Mouse (Mus musculus) ES-Bruce4 (cell line): ENCODE data around the gene Caskin2. TPM values are rescaled to one million over a fixed set of nuclear protein-coding genes. Genes with fewer than 3 reads are reported as not detected.

Source experiments
- H3K27ac ChIP-seq: 2 replicates; pipeline ENCODE4 v1.5.1; 2012; ENCODE audit warnings: low read length, inconsistent platforms; ENCODE audit not compliant: insufficient read depth
- H3K27me3 ChIP-seq: 2 replicates; pipeline ENCODE4 v1.6.1; 2012; ENCODE audit warnings: mild to moderate bottlenecking, low read length, inconsistent platforms; ENCODE audit not compliant: control insufficient read depth, poor library complexity, insufficient read depth, severe bottlenecking
- H3K36me3 ChIP-seq: 2 replicates; pipeline ENCODE4 v1.6.1; 2012; ENCODE audit warnings: inconsistent platforms, mild to moderate bottlenecking, low read length, moderate library complexity; ENCODE audit not compliant: control insufficient read depth, poor library complexity, insufficient read depth, severe bottlenecking
- H3K4me1 ChIP-seq: one replicate; pipeline ENCODE4 v1.8.1; 2011; ENCODE audit warnings: low read length; ENCODE audit not compliant: control insufficient read depth, insufficient read depth
- H3K4me3 ChIP-seq: 2 replicates; pipeline ENCODE4 v1.5.1; 2011; ENCODE audit warnings: low read depth, mild to moderate bottlenecking, low read length
- H3K9ac ChIP-seq: 2 replicates; pipeline ENCODE4 v1.6.1; 2012; ENCODE audit warnings: low read depth, mild to moderate bottlenecking, inconsistent platforms; ENCODE audit not compliant: poor library complexity, severe bottlenecking
- H3K9me3 ChIP-seq: replicated peaks from 2 replicates; pipeline ENCODE4 v1.6.1; 2012; ENCODE audit warnings: mild to moderate bottlenecking, low read length, inconsistent platforms; ENCODE audit not compliant: control insufficient read depth, poor library complexity, insufficient read depth, severe bottlenecking
- CTCF ChIP-seq: IDR thresholded peaks from one replicate; pipeline ENCODE4 v1.8.1; 2011; ENCODE audit warnings: low read depth, low read length
- EP300 ChIP-seq: IDR thresholded peaks from 2 replicates; pipeline ENCODE4 v1.6.1; 2011; ENCODE audit warnings: low read depth, low read length; ENCODE audit not compliant: insufficient read depth
- POLR2A ChIP-seq: IDR thresholded peaks from one replicate; pipeline ENCODE4 v1.8.1; 2011; ENCODE audit warnings: low read length; ENCODE audit not compliant: insufficient read depth
- polyA plus RNA-seq: library from polyadenylated mRNA; stranded (reverse); fragments of >200 nt; gene quantifications from 2 replicates; pipeline ENCODE4 v1.2.4, GENCODE M21; 2011; ENCODE audit warnings: low read depth; ENCODE audit not compliant: missing spikeins, insufficient read depth, insufficient read length

Gene Caskin2
- polyA plus RNA-seq, 1 experiment, result 12.1 TPM

GRCm38 (mm10) chr11:115832523-115832922 lies 19.1 kb upstream of the Caskin2 start:
- H3K4me3 ChIP-seq, result peak overlapping the region; percentile 36; the same call in 1 of the 2 replicates
- no peaks in the 10 kb centered on the region for H3K36me3 ChIP-seq
- peak overlapping the region; percentile 95 for H3K27ac ChIP-seq
- TF ChIP-seq EP300, result peak; percentile 97
- TF ChIP-seq CTCF, result no peak
- H3K9me3 ChIP-seq, result no peaks in the 10 kb centered on the region
- H3K27me3 ChIP-seq, result no peaks in the 10 kb centered on the region
- H3K9ac ChIP-seq, result peak overlapping the region; percentile 33; the same call in 1 of the 2 replicates
- H3K4me1 ChIP-seq, result peaks cover 23% of the 10 kb centered on the region

DNA sequence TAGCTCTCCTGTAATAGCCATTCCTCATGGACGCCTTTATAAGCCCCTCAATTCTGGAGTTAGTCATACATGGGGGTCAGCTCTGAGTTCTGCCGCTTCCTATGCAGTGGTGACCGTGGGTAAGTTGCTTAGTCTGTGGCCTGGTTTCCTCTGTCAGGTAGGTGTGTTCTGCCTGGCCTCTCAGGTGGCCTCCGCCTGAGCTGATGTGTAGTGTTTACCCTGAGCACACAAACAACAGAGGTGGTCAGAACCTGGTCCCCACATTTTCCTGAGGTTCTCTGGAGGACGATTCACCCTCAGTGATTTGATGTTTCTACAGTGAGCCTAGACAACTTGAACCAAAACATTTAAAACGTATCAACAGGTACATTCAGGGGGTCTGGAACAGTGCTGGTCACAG lies 18.6 kb upstream of the Caskin2 start:
- H3K9ac ChIP-seq, result peak overlapping the region; percentile 33; the same call in 1 of the 2 replicates
- TF ChIP-seq CTCF (no peak), POLR2A (no peak), EP300 (no peak)
- peak overlapping the region; percentile 95 for H3K27ac ChIP-seq
- H3K9me3 ChIP-seq, result no peaks in the 10 kb centered on the region
- no peaks in the 10 kb centered on the region for H3K36me3 ChIP-seq
- H3K27me3 ChIP-seq, result no peaks in the 10 kb centered on the region
- peak overlapping the region; percentile 36; the same call in 1 of the 2 replicates for H3K4me3 ChIP-seq
- peaks cover 25% of the 10 kb centered on the region for H3K4me1 ChIP-seq

- H3K4me3 ChIP-seq, result 0 out of 2 replicates have a peak overlapping the region, but pooled peaks have one; percentile 14
- H3K9me3 ChIP-seq, result no peaks in the 10 kb centered on the region
- H3K4me1 ChIP-seq, result peaks cover 25% of the 10 kb centered on the region
- peak overlapping the region; percentile 95 for H3K27ac ChIP-seq
- peak overlapping the region; percentile 33 for H3K9ac ChIP-seq
- H3K36me3 ChIP-seq, result no peaks in the 10 kb centered on the region
- H3K27me3 ChIP-seq, result no peaks in the 10 kb centered on the region
- no peak for TF ChIP-seq POLR2A
- peak; percentile 78 for TF ChIP-seq EP300
- no peak for TF ChIP-seq CTCF
Observed at GRCm38 (mm10) chr11:115831518-115831917, 18.1 kb upstream of the Caskin2 start.

GRCm38 (mm10) chr11:115830550-115831325 lies 17.3 kb upstream of the Caskin2 start:
- peak overlapping the region; percentile 95 for H3K27ac ChIP-seq
- peak overlapping the region; percentile 33 for H3K9ac ChIP-seq
- peaks cover 21% of the 10 kb centered on the region for H3K4me1 ChIP-seq
- no peaks in the 10 kb centered on the region for H3K9me3 ChIP-seq
- no peak for TF ChIP-seq POLR2A
- TF ChIP-seq CTCF, result no peak
- TF ChIP-seq EP300, result peak; percentile 99
- H3K27me3 ChIP-seq, result no peaks in the 10 kb centered on the region
- peak overlapping the region; percentile 41 for H3K4me3 ChIP-seq
- H3K36me3 ChIP-seq, result no peaks in the 10 kb centered on the region

DNA sequence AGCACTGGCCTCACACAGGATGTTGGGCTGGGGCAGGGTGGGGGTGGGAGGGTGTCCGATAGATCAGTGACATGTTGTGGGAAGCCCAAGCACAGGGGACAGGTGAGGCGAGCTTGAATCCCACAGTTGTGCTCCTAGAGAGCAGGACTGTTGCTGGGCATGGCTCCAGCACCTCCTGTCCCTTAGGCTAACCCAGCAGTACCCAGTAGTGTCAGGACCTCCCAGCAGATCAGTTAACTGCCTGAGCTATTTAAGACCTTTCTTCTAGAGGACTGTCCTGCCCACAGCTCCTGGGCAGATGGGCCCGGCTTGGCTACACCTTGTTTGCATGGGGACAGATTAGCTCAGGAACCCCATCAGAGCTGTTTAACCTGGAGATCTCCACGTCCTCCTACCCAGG lies 15.6 kb upstream of the Caskin2 start:
- no peak overlapping the region for H3K9ac ChIP-seq

GRCm38 (mm10) chr11:115827624-115828023 lies 14.2 kb upstream of the Caskin2 start:
- no peak overlapping the region for H3K4me3 ChIP-seq
- H3K27me3 ChIP-seq, result no peaks in the 10 kb centered on the region
- H3K4me1 ChIP-seq, result peaks cover 15% of the 10 kb centered on the region
- H3K36me3 ChIP-seq, result no peaks in the 10 kb centered on the region
- no peaks in the 10 kb centered on the region for H3K9me3 ChIP-seq
- H3K9ac ChIP-seq, result no peak overlapping the region
- TF ChIP-seq POLR2A (no peak), EP300 (no peak), CTCF (no peak)
- H3K27ac ChIP-seq, result no peak overlapping the region

More for the DNA sequence above, 15.6 kb upstream of the Caskin2 start:
- Histone ChIP-seq H3K9me3 (no peaks in the 10 kb centered on the region), H3K4me1 (peaks cover 15% of the 10 kb centered on the region), H3K4me3 (no peak overlapping the region), H3K36me3 (no peaks in the 10 kb centered on the region), H3K27me3 (no peaks in the 10 kb centered on the region), H3K27ac (peak overlapping the region; percentile 1; the same call in 1 of the 2 replicates)
- TF ChIP-seq POLR2A (no peak), CTCF (no peak), EP300 (no peak)
